Comparison of ENCODE assay signal across 8 mouse cellular contexts in the genomic region with DNA sequence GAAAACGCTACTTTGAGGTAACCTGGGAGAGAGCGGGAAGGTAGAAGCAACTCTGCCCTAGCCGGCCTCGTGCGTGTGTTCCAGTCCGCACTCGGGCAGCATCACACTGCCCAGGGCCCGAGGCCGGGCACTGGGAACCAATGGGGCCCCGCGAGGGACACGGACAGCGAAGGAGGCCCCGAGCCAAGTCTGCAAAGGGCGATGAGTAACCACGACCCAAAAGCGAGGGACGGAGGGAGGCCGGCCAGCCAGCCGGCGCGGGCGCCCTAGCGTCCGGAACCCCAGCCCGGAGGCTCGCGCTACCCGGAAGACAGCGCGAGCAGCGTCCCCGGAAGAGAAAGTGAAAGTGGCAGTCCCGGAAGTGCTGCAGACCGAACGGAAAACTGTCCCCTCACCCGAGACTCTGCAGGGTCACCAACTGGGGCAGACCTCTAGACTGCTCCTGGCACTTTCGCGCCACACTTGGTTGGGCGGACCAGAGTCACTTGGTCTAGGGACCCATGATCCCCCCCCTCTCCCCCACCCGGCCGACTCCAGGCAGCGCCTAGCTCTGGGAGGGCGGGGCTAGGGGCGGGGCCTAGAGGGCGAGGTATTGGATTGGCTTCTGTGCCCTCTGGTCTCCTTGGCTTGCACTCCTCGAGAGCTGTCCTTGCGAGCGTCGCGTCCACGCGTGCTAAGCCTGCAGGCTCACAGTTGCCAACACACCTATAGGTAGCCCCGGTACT. TPM values are rescaled to one million over a fixed set of nuclear protein-coding genes. Genes with fewer than 3 reads are reported as not detected.
DNase-seq lines count a peak whose midpoint lies in the region; ATAC-seq lines count a peak whose summit lies in the region.

A gene (minus strand): TSS at position 553 of the 725 bp plus-strand sequence.

- peak; percentile 95 for DNase-seq in CD4-positive, CD25-positive, alpha-beta regulatory T cell, adult 2 months (ENCODE audit: low read depth, low spot score)
- DNase-seq in brain, embryonic 18.5 days (ENCODE audit: low read depth, low spot score), result peak; percentile 78
- DNase-seq in kidney, postnatal 14 days, result peak; percentile 90
- DNase-seq in liver, embryonic 13.5 days, result peak; percentile 85
- DNase-seq in neural tube, embryonic 10.5 days (ENCODE audit: extremely low spot score, low spot score), result peak; percentile 91

- WGBS in heart, embryonic 14.5 days, result under 1% methylated on average over 54 of the region's 54 CpGs
- WGBS in liver, embryonic 13.5 days (ENCODE audit: insufficient replicate concordance), result under 1% methylated on average over 54 of the region's 54 CpGs
- 0% methylated on average over 54 of the region's 54 CpGs for WGBS in stomach, embryonic 16.5 days

- H3K9ac ChIP-seq in heart, embryonic 14.5 days (ENCODE audit: low read length), result peak within 1 kb of the TSS; percentile 91
- peak within 1 kb of the TSS; percentile 92 for H3K9ac ChIP-seq in liver, embryonic 13.5 days
- H3K9ac ChIP-seq in stomach, embryonic 16.5 days (ENCODE audit: low read length), result peak within 1 kb of the TSS; percentile 91

- H3K27ac ChIP-seq in heart, embryonic 14.5 days (replicated peaks in 1 of 2; ENCODE audit: control insufficient read depth in 1 of 2, insufficient read depth in 1 of 2, low read depth in 2 of 2, low read length in 2 of 2), result peak within 1 kb of the TSS; percentile 89 to 95
- peak within 1 kb of the TSS; percentile 92 for H3K27ac ChIP-seq in liver, embryonic 13.5 days
- H3K27ac ChIP-seq in stomach, embryonic 16.5 days (ENCODE audit: low read length), result peak within 1 kb of the TSS; percentile 94

- peaks cover 31% of the 10 kb centered on the region for H3K36me3 ChIP-seq in heart, embryonic 14.5 days (ENCODE audit: control insufficient read depth, insufficient read depth, low read length)
- peaks cover 27% of the 10 kb centered on the region for H3K36me3 ChIP-seq in liver, embryonic 13.5 days
- no peaks in the 10 kb centered on the region for H3K36me3 ChIP-seq in stomach, embryonic 16.5 days (ENCODE audit: control insufficient read depth, insufficient read depth, low read length)

- H3K9me3 ChIP-seq in heart, embryonic 14.5 days (ENCODE audit: control insufficient read depth, low read length), result no peaks in the 10 kb centered on the region
- H3K9me3 ChIP-seq in liver, embryonic 13.5 days (replicated peaks), result no peaks in the 10 kb centered on the region
- H3K9me3 ChIP-seq in stomach, embryonic 16.5 days (replicated peaks; ENCODE audit: control insufficient read depth, low read length), result no peaks in the 10 kb centered on the region

- ATAC-seq in erythroid progenitor cell, adult 5-6 weeks (replicated peaks; ENCODE audit: low FRiP score, poor library complexity, severe bottlenecking), result peak; percentile 88
- ATAC-seq in heart, embryonic 14.5 days (ENCODE audit: insufficient number of reproducible peaks, insufficient read depth, low FRiP score, low read depth), result peak; percentile 91
- peak; percentile 94 for ATAC-seq in liver, embryonic 13.5 days (ENCODE audit: low read depth)
- peak; percentile 94 for ATAC-seq in stomach, embryonic 16.5 days (ENCODE audit: insufficient read depth, low FRiP score)

- peak within 1 kb of the TSS; percentile 94 for H3K4me3 ChIP-seq in heart, embryonic 14.5 days (ENCODE audit: control insufficient read depth in 1 of 2, insufficient read depth in 1 of 2, low read depth in 1 of 2, low read length in 2 of 2)
- H3K4me3 ChIP-seq in liver, embryonic 13.5 days (replicated peaks), result peak within 1 kb of the TSS; percentile 92
- peak within 1 kb of the TSS; percentile 73 for H3K4me3 ChIP-seq in stomach, embryonic 16.5 days (replicated peaks; ENCODE audit: low read length)

- H3K4me2 ChIP-seq in heart, embryonic 14.5 days (ENCODE audit: low read length), result peak within 1 kb of the TSS; percentile 93
- peak within 1 kb of the TSS; percentile 92 for H3K4me2 ChIP-seq in liver, embryonic 13.5 days
- H3K4me2 ChIP-seq in stomach, embryonic 16.5 days (ENCODE audit: low read depth, low read length), result peak within 1 kb of the TSS; percentile 74

- no peaks in the 10 kb centered on the region for H3K27me3 ChIP-seq in heart, embryonic 14.5 days (ENCODE audit: control insufficient read depth, insufficient read depth, low read length)
- H3K27me3 ChIP-seq in liver, embryonic 13.5 days, result 0 out of 2 replicates have a peak, but pooled peaks cover 4% of the 10 kb centered on the region
- no peaks in the 10 kb centered on the region for H3K27me3 ChIP-seq in stomach, embryonic 16.5 days (ENCODE audit: control insufficient read depth, insufficient read depth, low read length)

- H3K4me1 ChIP-seq in heart, embryonic 14.5 days (ENCODE audit: control insufficient read depth in 2 of 2, insufficient read depth in 2 of 2, low read length in 2 of 2), result peaks cover 9 to 20% of the 10 kb centered on the region in 2 experiments
- peaks cover 53% of the 10 kb centered on the region for H3K4me1 ChIP-seq in liver, embryonic 13.5 days (replicated peaks)
- peaks cover 14% of the 10 kb centered on the region for H3K4me1 ChIP-seq in stomach, embryonic 16.5 days (ENCODE audit: control insufficient read depth, insufficient read depth, low read length)

RNA-seq across cellular contexts. Expression of the gene that starts here (rescaled TPM):
- 53.0 and 64.6 TPM in 2 replicates for total RNA-seq in erythroid progenitor cell, adult 5-6 weeks (2015; ENCODE audit: low replicate concordance)
- 20.3 and 35.2 TPM in 2 replicates for total RNA-seq in erythroid progenitor cell, adult 5-6 weeks (2017; ENCODE audit: low replicate concordance)
- polyA plus RNA-seq in heart, embryonic 14.5 days (2014; fragmentation: Nextera tagmentation; extraction: Ambion mirVana), result 63.0 and 63.1 TPM in 2 replicates
- 52.2 and 52.4 TPM in 2 replicates for polyA plus RNA-seq in liver, embryonic 13.5 days (2015; fragmentation: Nextera tagmentation; extraction: Ambion mirVana)
- polyA plus RNA-seq in stomach, embryonic 16.5 days (2015; fragmentation: Nextera tagmentation; extraction: Ambion mirVana), result 72.6 and 75.2 TPM in 2 replicates

Comparison
In these comparisons a context has a peak if more than half of its experiments do, and no peak if none do; other contexts are left out.
1. Peak in every context shown above with its lines: DNase-seq, ATAC-seq, H3K4me3 ChIP-seq and H3K27ac ChIP-seq.